Mouse (Mus musculus) heart, embryonic 14.5 days (tissue): ENCODE measurements around the gene Bcas1. TPM values are rescaled to one million over a fixed set of nuclear protein-coding genes. Genes with fewer than 3 reads are reported as not detected.

Source experiments
- ATAC-seq: fragments of 200-750 bp; cut with Nextera tagmentation; 2 replicates; pipeline ENCODE4 v1.8.0; 2017; ENCODE audit warnings: low read depth, moderate TSS enrichment; ENCODE audit not compliant: insufficient number of reproducible peaks, insufficient read depth, low FRiP score
- H3K27ac ChIP-seq, 2 experiments: fragments of 200-500 bp in 1 of 2; fragments of 300-500 bp in 1 of 2; sonication (generic) in 1 of 2; replicated peaks in 1 of 2; 2 replicates each; pipeline ENCODE4 v1.5.1; 2012 to 2014; ENCODE audit warnings: low read depth in 2 of 2, low read length in 2 of 2, control low read depth in 1 of 2, mild to moderate bottlenecking in 1 of 2, mixed read lengths in 1 of 2; ENCODE audit not compliant: control insufficient read depth in 1 of 2, insufficient read depth in 1 of 2
- H3K27me3 ChIP-seq: fragments of 300-500 bp; sonication (generic); 2 replicates; pipeline ENCODE4 v1.6.1; 2014; ENCODE audit warnings: mild to moderate bottlenecking, low read length, control low read depth; ENCODE audit not compliant: control insufficient read depth, insufficient read depth
- H3K36me3 ChIP-seq: fragments of 300-500 bp; sonication (generic); 2 replicates; pipeline ENCODE4 v1.6.1; 2014; ENCODE audit warnings: mild to moderate bottlenecking, control low read depth, low read length, mixed read lengths; ENCODE audit not compliant: control insufficient read depth, insufficient read depth
- H3K4me1 ChIP-seq, 2 experiments: fragments of 200-500 bp in 1 of 2; fragments of 300-500 bp in 1 of 2; sonication (generic) in 1 of 2; 2 replicates each; pipeline ENCODE4 v1.6.1; 2012 to 2014; ENCODE audit warnings: low read length in 2 of 2, control low read depth in 1 of 2, mixed read lengths in 1 of 2; ENCODE audit not compliant: control insufficient read depth in 2 of 2, insufficient read depth in 2 of 2
- H3K4me2 ChIP-seq: fragments of 300-500 bp; sonication (generic); 2 replicates; pipeline ENCODE4 v1.6.1; 2014; ENCODE audit warnings: mild to moderate bottlenecking, low read length
- H3K4me3 ChIP-seq, 2 experiments: fragments of 200-500 bp in 1 of 2; fragments of 300-500 bp in 1 of 2; sonication (generic) in 1 of 2; 2 replicates each; pipeline ENCODE4 v1.5.1; 2012 to 2014; ENCODE audit warnings: low read length in 2 of 2, mild to moderate bottlenecking in 2 of 2, control low read depth in 1 of 2, low read depth in 1 of 2, moderate library complexity in 1 of 2; ENCODE audit not compliant: control insufficient read depth in 1 of 2, insufficient read depth in 1 of 2
- H3K9ac ChIP-seq: fragments of 300-500 bp; sonication (generic); 2 replicates; pipeline ENCODE4 v1.6.1; 2014; ENCODE audit warnings: mild to moderate bottlenecking, low read length
- H3K9me3 ChIP-seq: fragments of 300-500 bp; sonication (generic); 2 replicates; pipeline ENCODE4 v1.6.1; 2016; ENCODE audit warnings: low read length, control low read depth; ENCODE audit not compliant: control insufficient read depth
- WGBS: fragments of 180-500 bp; shearing (Covaris S2); extraction: QIAGEN DNeasy Blood & Tissue Kit; methylation state at CpG from one replicate; pipeline ENCODE4 v1.1.7; 2014; 5-methylcytosine and 5-hydroxymethylcytosine counted together
- polyA plus RNA-seq: library from polyadenylated mRNA; unstranded; fragments of >200 nt; fragmentation: Nextera tagmentation; extraction: Ambion mirVana; gene quantifications from 2 replicates; pipeline ENCODE4 v1.2.1, GENCODE M21; 2014

Bcas1 gene
- polyA plus RNA-seq, 1 experiment from 2014 or later, result 0.43 TPM

DNA sequence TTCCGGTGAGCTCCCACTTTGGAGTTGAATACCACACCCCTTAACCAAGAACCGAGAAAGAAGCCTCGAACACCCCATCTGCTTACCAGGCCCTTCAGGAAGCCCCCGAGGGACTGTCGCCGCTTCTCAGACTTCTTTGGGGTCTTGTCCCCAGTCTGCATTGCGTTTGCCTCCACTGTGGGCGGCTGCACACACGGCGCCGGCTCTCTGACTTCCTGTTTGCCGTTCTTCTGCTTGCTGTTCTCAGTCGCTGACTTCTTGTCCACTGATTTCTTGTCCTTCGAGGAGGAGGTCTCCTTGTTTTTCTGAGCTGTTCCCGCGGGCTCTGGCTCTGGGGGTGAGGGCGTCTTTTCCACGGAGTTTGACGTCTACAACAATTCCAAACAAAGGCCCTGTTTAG, 78.5 kb downstream of the Bcas1 start:
- H3K27me3 ChIP-seq, result no peaks in the 10 kb centered on the region
- no peak overlapping the region for H3K9ac ChIP-seq
- no peak overlapping the region for H3K4me3 ChIP-seq
- H3K4me1 ChIP-seq, result peaks cover 26 to 41% of the 10 kb centered on the region in 2 experiments
- H3K4me2 ChIP-seq, result no peak overlapping the region
- H3K27ac ChIP-seq, result no peak overlapping the region
- 77% methylated on average over 19 of the region's 19 CpGs for WGBS
- ATAC-seq, result no peak
- H3K9me3 ChIP-seq, result no peaks in the 10 kb centered on the region
- no peaks in the 10 kb centered on the region for H3K36me3 ChIP-seq

DNA sequence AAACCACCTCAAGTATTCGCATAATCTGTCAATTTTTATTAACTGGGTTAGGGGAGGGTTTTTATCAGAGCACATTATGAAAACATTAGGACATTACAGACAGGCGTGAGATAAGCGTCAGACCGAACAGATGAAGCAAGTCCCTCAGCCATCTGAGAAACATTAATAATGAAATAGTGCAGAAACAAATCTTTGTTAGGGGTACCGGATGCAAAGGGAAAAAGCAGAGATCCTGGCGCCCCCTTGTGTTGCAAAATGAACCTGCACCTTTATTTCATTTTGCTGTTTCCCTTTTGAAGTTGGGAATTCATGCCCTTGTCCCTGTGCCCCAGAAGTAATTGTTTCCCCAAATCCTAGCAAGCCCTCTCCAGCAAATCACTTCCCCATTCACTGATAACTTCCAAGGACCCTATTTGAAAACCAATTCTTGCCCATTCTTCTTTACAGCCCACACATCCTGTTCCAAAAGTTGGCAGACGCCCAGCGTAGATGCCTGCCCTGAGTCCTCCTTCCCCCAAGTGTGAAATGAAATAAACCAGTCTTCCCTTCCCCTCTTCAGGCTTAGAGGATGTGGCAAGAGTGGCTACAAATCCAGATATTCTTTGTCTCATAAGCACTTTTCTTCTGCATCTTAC, 80.4 kb downstream of the Bcas1 start:
- no peak overlapping the region for H3K4me3 ChIP-seq
- peaks cover 29 to 41% of the 10 kb centered on the region in 2 experiments for H3K4me1 ChIP-seq
- no peaks in the 10 kb centered on the region for H3K36me3 ChIP-seq
- no peak for ATAC-seq
- H3K9me3 ChIP-seq, result no peaks in the 10 kb centered on the region
- peak overlapping the region; percentile 23; the same call in 1 of the 2 replicates for H3K4me2 ChIP-seq
- no peaks in the 10 kb centered on the region for H3K27me3 ChIP-seq
- WGBS, result 28% methylated on average over 8 of the region's 8 CpGs
- no peak overlapping the region for H3K9ac ChIP-seq
- peak overlapping the region; percentile 2 to 48; a peak in 1 of 4 replicates for H3K27ac ChIP-seq

DNA sequence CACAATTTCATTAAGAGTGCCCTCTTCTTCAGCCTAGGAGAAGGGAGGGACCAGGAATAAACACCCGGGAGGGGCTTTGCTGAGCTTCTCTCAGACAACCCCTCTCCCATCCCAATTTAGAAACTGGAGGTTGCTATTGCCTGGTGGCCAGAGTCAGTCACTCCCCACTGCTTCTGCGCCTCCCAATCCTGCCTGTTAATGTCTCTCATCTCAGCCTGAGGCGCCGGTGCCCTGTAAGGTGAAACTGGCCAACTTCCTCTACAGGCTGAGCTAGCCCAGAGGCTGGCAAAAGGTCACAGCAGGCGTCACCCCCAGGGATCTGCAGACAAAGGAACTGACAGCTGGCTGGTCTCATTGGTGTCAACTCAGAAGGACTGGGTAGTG, 82.2 kb downstream of the Bcas1 start:
- Histone ChIP-seq H3K27ac (peak overlapping the region in 1 of 2 experiments; percentile 57; a peak in 2 of 4 replicates), H3K9ac (peak overlapping the region; percentile 30; the same call in 1 of the 2 replicates), H3K4me1 (peaks cover 16 to 33% of the 10 kb centered on the region in 2 experiments), H3K9me3 (no peaks in the 10 kb centered on the region), H3K27me3 (no peaks in the 10 kb centered on the region), H3K4me3 (no peak overlapping the region), H3K36me3 (no peaks in the 10 kb centered on the region), H3K4me2 (no peak overlapping the region; the same call in 1 of the 2 replicates)
- ATAC-seq, result no peak
- 11% methylated on average over 5 of the region's 5 CpGs for WGBS

DNA sequence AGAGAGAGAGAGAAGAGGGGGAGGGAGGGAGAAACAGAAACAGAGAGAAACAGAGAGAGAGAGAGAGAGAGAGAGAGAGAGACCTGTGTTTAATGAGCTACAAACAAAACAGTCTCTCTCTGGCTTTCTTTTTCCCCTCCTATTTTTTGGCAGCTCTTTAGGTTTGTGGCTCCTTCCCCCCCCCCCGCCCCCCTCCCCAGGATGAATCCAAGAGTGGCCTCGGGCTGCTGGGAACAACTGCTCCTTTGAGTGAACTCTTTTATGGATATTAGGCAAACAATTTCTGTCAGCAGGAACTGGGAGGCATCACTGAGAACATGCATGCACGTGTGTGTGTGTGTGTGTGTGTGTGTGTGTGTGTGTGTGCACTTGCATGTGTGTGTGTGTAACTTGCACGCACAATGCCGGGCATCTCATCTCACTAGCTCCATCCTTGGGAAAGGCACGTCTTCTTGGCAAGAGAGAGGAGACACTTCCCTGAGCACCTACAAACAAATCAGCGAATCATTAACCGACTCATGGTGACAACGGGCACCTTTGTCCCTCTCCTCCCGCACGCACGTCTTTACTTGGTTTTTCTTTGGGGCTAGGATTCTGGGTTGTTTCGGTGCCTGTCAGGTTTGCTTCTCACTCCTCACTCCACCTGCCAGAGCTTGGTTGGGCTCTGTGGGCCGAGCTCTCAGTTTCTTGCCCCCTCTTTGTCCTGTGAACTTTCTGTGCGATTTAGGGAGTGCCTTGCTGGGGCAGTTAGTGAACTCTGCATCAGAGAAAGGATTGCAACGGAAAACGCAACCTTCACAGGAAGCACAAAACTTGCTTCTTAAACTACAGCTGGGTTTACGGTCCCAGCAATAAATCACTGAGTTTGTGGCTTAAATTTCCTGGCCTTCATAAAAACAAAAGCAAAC, 82.9 kb downstream of the Bcas1 start:
- peaks cover 16 to 33% of the 10 kb centered on the region in 2 experiments for H3K4me1 ChIP-seq
- no peaks in the 10 kb centered on the region for H3K36me3 ChIP-seq
- H3K9ac ChIP-seq, result 0 out of 2 replicates have a peak overlapping the region, but pooled peaks have one; percentile 30
- H3K27me3 ChIP-seq, result no peaks in the 10 kb centered on the region
- H3K9me3 ChIP-seq, result no peaks in the 10 kb centered on the region
- H3K27ac ChIP-seq, result peak overlapping the region in 1 of 2 experiments; percentile 57; a peak in 1 of 4 replicates
- no peak for ATAC-seq
- H3K4me3 ChIP-seq, result no peak overlapping the region
- 34% methylated on average over 17 of the region's 18 CpGs for WGBS
- H3K4me2 ChIP-seq, result peak overlapping the region; percentile 11; the same call in 1 of the 2 replicates

DNA sequence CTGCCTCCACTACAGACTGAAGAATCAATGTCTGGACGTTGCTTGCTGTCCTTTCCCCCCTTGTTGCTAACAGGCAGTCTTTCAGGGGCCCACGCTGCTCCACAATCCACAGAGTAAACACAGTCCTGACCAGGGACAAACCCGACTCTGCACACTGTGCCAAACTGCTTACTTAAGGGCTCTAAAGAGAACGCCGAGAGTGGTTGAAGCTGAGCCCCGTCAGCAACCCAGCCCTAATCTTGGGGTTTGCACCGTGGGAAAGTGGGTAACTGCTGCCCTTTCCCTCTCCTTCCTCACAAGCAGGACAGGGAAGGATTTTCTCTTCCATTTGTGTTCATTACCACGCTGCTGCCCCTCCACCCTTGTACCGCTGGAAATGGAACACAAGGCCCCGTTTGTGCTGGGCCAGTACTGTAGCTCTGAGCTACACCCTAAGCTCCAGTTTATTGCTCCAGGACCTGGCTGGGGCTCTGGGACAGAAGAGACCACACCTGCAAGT, 83.8 kb downstream of the Bcas1 start:
- Histone ChIP-seq H3K9me3 (no peaks in the 10 kb centered on the region), H3K27me3 (no peaks in the 10 kb centered on the region), H3K36me3 (no peaks in the 10 kb centered on the region), H3K4me2 (no peak overlapping the region), H3K9ac (0 out of 2 replicates have a peak overlapping the region, but pooled peaks have one; percentile 25), H3K27ac (0 out of 4 replicates have a peak overlapping the region, but pooled peaks of 1 of the 2 experiments have one; percentile 14), H3K4me1 (peaks cover 16 to 33% of the 10 kb centered on the region in 2 experiments), H3K4me3 (no peak overlapping the region)
- no peak for ATAC-seq
- 58% methylated on average over 10 of the region's 10 CpGs for WGBS

DNA sequence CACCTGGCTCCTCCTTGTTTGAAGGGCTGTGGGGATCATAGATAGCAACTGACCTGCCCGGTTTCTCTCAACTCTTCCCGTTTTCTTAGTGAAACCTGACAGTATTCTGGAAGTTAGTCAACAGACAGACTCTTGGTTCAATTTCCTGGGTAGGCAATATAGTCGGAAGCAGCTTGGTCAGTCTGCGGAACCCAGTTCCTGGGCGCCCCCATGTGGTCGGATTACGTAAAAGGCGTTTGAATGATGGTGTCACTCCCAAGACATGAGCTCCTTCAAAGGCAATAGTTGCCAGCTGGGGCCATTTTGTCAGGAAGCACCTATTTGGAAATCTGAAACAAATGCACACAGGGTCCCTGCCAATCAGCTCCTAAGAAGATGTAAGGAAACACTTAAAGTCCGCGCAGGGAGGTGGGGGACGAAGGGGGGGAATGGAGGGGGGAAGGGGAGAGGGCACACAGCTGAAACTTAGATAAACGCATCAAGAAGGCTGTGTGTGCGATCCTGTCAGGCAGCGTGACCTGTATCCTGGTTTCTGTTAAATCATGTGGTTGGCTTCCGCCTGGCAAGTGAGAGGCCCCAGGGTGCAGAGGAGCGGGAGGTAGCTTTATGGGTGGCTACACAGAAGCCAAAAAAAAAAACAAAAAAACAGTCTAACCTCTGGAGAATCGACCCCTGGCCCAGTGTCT, 84.4 kb downstream of the Bcas1 start:
- no peak overlapping the region for H3K9ac ChIP-seq
- H3K4me1 ChIP-seq, result peaks cover 16 to 33% of the 10 kb centered on the region in 2 experiments
- H3K4me3 ChIP-seq, result no peak overlapping the region
- ATAC-seq, result no peak
- H3K36me3 ChIP-seq, result no peaks in the 10 kb centered on the region
- no peaks in the 10 kb centered on the region for H3K27me3 ChIP-seq
- WGBS, result 41% methylated on average over 17 of the region's 17 CpGs
- H3K27ac ChIP-seq, result no peak overlapping the region
- no peaks in the 10 kb centered on the region for H3K9me3 ChIP-seq
- H3K4me2 ChIP-seq, result no peak overlapping the region

DNA sequence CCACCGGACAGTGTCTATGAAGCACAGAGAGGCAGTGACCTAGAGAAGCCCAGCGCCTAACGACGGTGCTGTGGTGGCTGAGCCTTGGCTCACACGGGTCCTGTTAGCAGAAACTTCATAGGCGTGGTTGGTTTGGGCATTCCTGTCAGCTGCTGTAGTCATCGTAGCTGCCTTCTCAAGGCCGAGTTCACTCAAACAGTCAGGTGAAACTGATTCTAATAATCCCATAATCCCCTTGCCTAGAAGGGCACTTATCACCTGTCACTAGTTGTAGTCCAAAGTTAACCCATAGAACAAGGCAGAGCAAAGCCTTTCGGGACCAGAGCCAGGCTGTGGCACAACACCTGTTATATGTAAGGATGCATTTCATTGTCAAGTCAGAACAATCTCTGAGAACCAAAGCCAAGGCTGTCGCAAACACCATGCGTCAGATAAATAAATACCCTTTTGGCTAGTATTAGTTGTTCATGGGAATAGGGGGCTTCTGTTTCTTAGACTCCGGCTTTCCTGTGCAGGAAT, 85.3 kb downstream of the Bcas1 start:
- H3K36me3 ChIP-seq, result no peaks in the 10 kb centered on the region
- H3K27ac ChIP-seq, result no peak overlapping the region
- no peak overlapping the region for H3K9ac ChIP-seq
- peaks cover 16 to 28% of the 10 kb centered on the region in 2 experiments for H3K4me1 ChIP-seq
- H3K4me2 ChIP-seq, result no peak overlapping the region
- no peak for ATAC-seq
- no peaks in the 10 kb centered on the region for H3K27me3 ChIP-seq
- no peaks in the 10 kb centered on the region for H3K9me3 ChIP-seq
- WGBS, result 76% methylated on average over 12 of the region's 12 CpGs
- no peak overlapping the region for H3K4me3 ChIP-seq
